In genomic region chr14:47848861-47849260, GRCm38 (mm10) we compare ENCODE assay signal across 22 mouse cellular contexts.
A peak's percentile ranks its signal among the peaks of the same experiment; 100 is the strongest.
DNase-seq lines count a peak whose midpoint lies in the region; ATAC-seq and TF ChIP-seq lines count a peak whose summit lies in the region.
"Had no signal": no experiment of that assay in that cellular context is flagged by ENCODE, and none has a peak within 500 bp of the region (broad histone marks: within the 10 kb centered on the region; RNA-seq: fewer than 3 reads in every experiment).

No protein-coding gene starts in this region.

- H3K27ac ChIP-seq in limb, embryonic 14.5 days (replicated peaks; ENCODE audit: low read depth, low read length): no peak overlapping the region
- H3K27ac ChIP-seq in limb, embryonic 10.5 days: no peak overlapping the region
- no peak overlapping the region for H3K27ac ChIP-seq in lung, embryonic 14.5 days (ENCODE audit: low read depth)

- H3K4me2 ChIP-seq in limb, embryonic 14.5 days (replicated peaks; ENCODE audit: low read depth, low read length, severe bottlenecking): no peak overlapping the region
- H3K4me2 ChIP-seq in lung, embryonic 14.5 days: no peak overlapping the region

- H3K4me1 ChIP-seq in limb, embryonic 14.5 days (ENCODE audit: control insufficient read depth, insufficient read depth, low read length): no peaks in the 10 kb centered on the region
- H3K4me1 ChIP-seq in limb, embryonic 10.5 days: no peaks in the 10 kb centered on the region
- H3K4me1 ChIP-seq in lung, embryonic 14.5 days (ENCODE audit: insufficient read depth): no peaks in the 10 kb centered on the region

- no peaks in the 10 kb centered on the region for H3K9me3 ChIP-seq in limb, embryonic 14.5 days (ENCODE audit: control insufficient read depth, low read length)
- H3K9me3 ChIP-seq in limb, embryonic 10.5 days (replicated peaks): no peaks in the 10 kb centered on the region
- H3K9me3 ChIP-seq in lung, embryonic 14.5 days (ENCODE audit: low read depth, low read length): no peaks in the 10 kb centered on the region; the same call in 1 of the 2 replicates
- H3K9me3 ChIP-seq: G1E had no signal

- no peak for TF ChIP-seq CTCF in lung, embryonic 14.5 days (IDR thresholded peaks at IDR 0.05; ENCODE audit: low read depth)

- ATAC-seq in limb, embryonic 14.5 days (ENCODE audit: low FRiP score, low read depth): no peak
- ATAC-seq in lung, embryonic 14.5 days (ENCODE audit: insufficient read depth): no peak
- ATAC-seq: activated CD4-positive, CD25-positive, alpha-beta regulatory T cell, adult 4 months; CD4-positive, CD25-positive, alpha-beta regulatory T cell, adult 4 months; Patski had no signal

- H3K9ac ChIP-seq in limb, embryonic 14.5 days (ENCODE audit: low read depth, low read length, severe bottlenecking): no peak overlapping the region
- no peak overlapping the region for H3K9ac ChIP-seq in lung, embryonic 14.5 days

- no peak overlapping the region for H3K4me3 ChIP-seq in limb, embryonic 14.5 days (replicated peaks; ENCODE audit: low read length)
- no peak overlapping the region for H3K4me3 ChIP-seq in limb, embryonic 10.5 days
- H3K4me3 ChIP-seq in lung, embryonic 14.5 days (ENCODE audit: low read depth, low read length): no peak overlapping the region

- TF ChIP-seq POLR2A in limb, embryonic 14.5 days (IDR thresholded peaks at IDR 0.05; ENCODE audit: borderline replicate concordance, extremely low read depth, insufficient read depth, insufficient read length): no peak

- 47% methylated on average over 4 of the region's 4 CpGs for WGBS in limb, embryonic 14.5 days
- WGBS in limb, embryonic 10.5 days: 79% methylated on average over 4 of the region's 4 CpGs
- 42% methylated on average over 4 of the region's 4 CpGs for WGBS in lung, embryonic 14.5 days

- H3K36me3 ChIP-seq in limb, embryonic 14.5 days (ENCODE audit: control insufficient read depth, insufficient read depth, low read length): no peaks in the 10 kb centered on the region
- H3K36me3 ChIP-seq in limb, embryonic 10.5 days: no peaks in the 10 kb centered on the region
- H3K36me3 ChIP-seq in lung, embryonic 14.5 days (ENCODE audit: insufficient read depth): no peaks in the 10 kb centered on the region
- H3K36me3 ChIP-seq: G1E had no signal

- no peaks in the 10 kb centered on the region for H3K27me3 ChIP-seq in limb, embryonic 14.5 days (ENCODE audit: control insufficient read depth, insufficient read depth, low read length)
- no peaks in the 10 kb centered on the region for H3K27me3 ChIP-seq in limb, embryonic 10.5 days (ENCODE audit: low read depth, poor library complexity, severe bottlenecking)
- H3K27me3 ChIP-seq in lung, embryonic 14.5 days (ENCODE audit: insufficient read depth, low read length): no peaks in the 10 kb centered on the region
- H3K27me3 ChIP-seq: CH12.LX had no signal

- peak; percentile 50 for DNase-seq in limb, embryonic 14.5 days (ENCODE audit: low spot score)
- no peak for DNase-seq in limb, embryonic 10.5 days (ENCODE audit: low spot score)
- DNase-seq in lung, embryonic 14.5 days: peak; percentile 57
- no peak for DNase-seq in lung, adult 18-20 months
- DNase-seq in NIH3T3 (ENCODE audit: low read depth): peak; percentile 41
- no peak for DNase-seq in heart, adult 11 months
- DNase-seq: adrenal gland, adult 2 months; adrenal gland, adult 8-10 months; adrenal gland, postnatal 10 days; adrenal gland, postnatal 14 days; adrenal gland, postnatal 25 days; adrenal gland, postnatal 36 days; B cell, adult 2 months; cerebellum, adult 11 months; cerebellum, adult 11-12 months; cerebellum, adult 18-20 months; cerebellum, adult 2 months had no signal

Comparison
In these comparisons a context has a peak if more than half of its experiments do, and no peak if none do; other contexts are left out.
1. DNase-seq: peak in limb, embryonic 14.5 days (single experiment), lung, embryonic 14.5 days (single experiment) and NIH3T3 (single experiment); none in limb, embryonic 10.5 days (single experiment), lung, adult 18-20 months (0 of 2) and heart, adult 11 months (single experiment).